19 mouse cellular contexts compared by ENCODE assay signal in genomic region chr4:41293907-41294306, GRCm38 (mm10). TPM values are rescaled to one million over a fixed set of nuclear protein-coding genes. Genes with fewer than 3 reads are reported as not detected.
DNase-seq lines count a peak whose midpoint lies in the region; ATAC-seq and TF ChIP-seq lines count a peak whose summit lies in the region.
"Had no signal": no experiment of that assay in that cellular context is flagged by ENCODE, and none has a peak within 500 bp of the region (broad histone marks: within the 10 kb centered on the region; RNA-seq: fewer than 3 reads in every experiment).

No protein-coding gene starts in this region.

- TF ChIP-seq CTCF in intestine, postnatal 0 days (IDR thresholded peaks at IDR 0.05; ENCODE audit: low read depth), result no peak

- H3K27ac ChIP-seq in forebrain, embryonic 14.5 days (ENCODE audit: low read depth, low read length), result peak overlapping the region; percentile 68; the same call in 1 of the 2 replicates
- H3K27ac ChIP-seq in kidney, embryonic 16.5 days (ENCODE audit: low read length), result no peak overlapping the region
- no peak overlapping the region for H3K27ac ChIP-seq in intestine, postnatal 0 days (ENCODE audit: low read depth, low read length)
- H3K27ac ChIP-seq: hindbrain, embryonic 12.5 days; kidney, postnatal 0 days; limb, embryonic 12.5 days; liver, embryonic 15.5 days; midbrain, embryonic 10.5 days had no signal

- H3K4me2 ChIP-seq in forebrain, embryonic 14.5 days (ENCODE audit: low read length), result no peak overlapping the region
- no peak overlapping the region for H3K4me2 ChIP-seq in kidney, embryonic 16.5 days (replicated peaks; ENCODE audit: low read depth, low read length)
- H3K4me2 ChIP-seq in intestine, postnatal 0 days (replicated peaks; ENCODE audit: low read depth), result no peak overlapping the region
- H3K4me2 ChIP-seq: hindbrain, embryonic 12.5 days; limb, embryonic 12.5 days; liver, embryonic 15.5 days had no signal

- no peak overlapping the region for H3K4me3 ChIP-seq in forebrain, embryonic 14.5 days (ENCODE audit: low read depth, low read length)
- no peak overlapping the region for H3K4me3 ChIP-seq in kidney, embryonic 16.5 days (ENCODE audit: low read length)
- H3K4me3 ChIP-seq in intestine, postnatal 0 days (ENCODE audit: low read depth, low read length), result no peak overlapping the region
- H3K4me3 ChIP-seq: hindbrain, embryonic 12.5 days; limb, embryonic 12.5 days; liver, embryonic 15.5 days; midbrain, embryonic 10.5 days; myocyte had no signal

- 17% methylated on average over 4 of the region's 4 CpGs for WGBS in forebrain, embryonic 14.5 days
- WGBS in kidney, embryonic 16.5 days, result 87% methylated on average over 4 of the region's 4 CpGs
- WGBS in intestine, postnatal 0 days, result 87% methylated on average over 4 of the region's 4 CpGs

- H3K4me1 ChIP-seq in forebrain, embryonic 14.5 days (ENCODE audit: control insufficient read depth, insufficient read depth, low read length), result no peaks in the 10 kb centered on the region
- no peaks in the 10 kb centered on the region for H3K4me1 ChIP-seq in kidney, embryonic 16.5 days (ENCODE audit: insufficient read depth, low read length)
- no peaks in the 10 kb centered on the region for H3K4me1 ChIP-seq in intestine, postnatal 0 days (replicated peaks; ENCODE audit: control insufficient read depth, insufficient read depth, low read length)
- H3K4me1 ChIP-seq: hindbrain, embryonic 12.5 days; limb, embryonic 12.5 days; liver, embryonic 15.5 days; midbrain, embryonic 10.5 days had no signal

- ATAC-seq in forebrain, embryonic 14.5 days, result peak; percentile 90
- ATAC-seq in kidney, embryonic 16.5 days (ENCODE audit: low FRiP score, low TSS enrichment), result no peak
- no peak for ATAC-seq in intestine, postnatal 0 days

- no peaks in the 10 kb centered on the region for H3K9me3 ChIP-seq in forebrain, embryonic 14.5 days (replicated peaks; ENCODE audit: control insufficient read depth, low read length)
- H3K9me3 ChIP-seq in kidney, embryonic 16.5 days (ENCODE audit: low read length), result no peaks in the 10 kb centered on the region
- H3K9me3 ChIP-seq in intestine, postnatal 0 days (ENCODE audit: control insufficient read depth), result no peaks in the 10 kb centered on the region
- H3K9me3 ChIP-seq: hindbrain, embryonic 12.5 days; limb, embryonic 12.5 days; liver, embryonic 15.5 days; midbrain, embryonic 10.5 days had no signal

- no peak overlapping the region for H3K9ac ChIP-seq in forebrain, embryonic 14.5 days (ENCODE audit: low read length)
- H3K9ac ChIP-seq in kidney, embryonic 16.5 days (replicated peaks; ENCODE audit: low read length), result no peak overlapping the region
- no peak overlapping the region for H3K9ac ChIP-seq in intestine, postnatal 0 days (ENCODE audit: low read depth, low read length)
- H3K9ac ChIP-seq: hindbrain, embryonic 12.5 days; limb, embryonic 12.5 days; liver, embryonic 15.5 days had no signal

- H3K27me3 ChIP-seq in forebrain, embryonic 14.5 days (replicated peaks; ENCODE audit: control insufficient read depth, insufficient read depth, low read length), result no peaks in the 10 kb centered on the region
- no peaks in the 10 kb centered on the region for H3K27me3 ChIP-seq in kidney, embryonic 16.5 days (ENCODE audit: insufficient read depth, low read length)
- no peaks in the 10 kb centered on the region for H3K27me3 ChIP-seq in intestine, postnatal 0 days (replicated peaks; ENCODE audit: control insufficient read depth, insufficient read depth, low read length)
- H3K27me3 ChIP-seq: hindbrain, embryonic 12.5 days; limb, embryonic 12.5 days; liver, embryonic 15.5 days had no signal

- peak; percentile 62 for DNase-seq in gastrocnemius, adult 18-20 months (ENCODE audit: low spot score)
- no peak for DNase-seq in gastrocnemius, postnatal 10 days
- peak; percentile 41 for DNase-seq in brain, adult 2 months (ENCODE audit: low read depth, low spot score)
- peak; percentile 95 for DNase-seq in forebrain, embryonic 14.5 days (ENCODE audit: low spot score)
- peak; percentile 37 to 43 for DNase-seq in layer of hippocampus, adult 8-10 months (ENCODE audit: low spot score in 2 of 2)
- no peak for DNase-seq in right cerebral cortex, adult 18-20 months
- DNase-seq: B cell, adult 2 months; heart, adult 18-20 months; lung, postnatal 36 days; right cerebral cortex, postnatal 14 days; thymus, adult 18-20 months had no signal

- H3K36me3 ChIP-seq in forebrain, embryonic 14.5 days (ENCODE audit: control insufficient read depth, insufficient read depth, low read length), result peaks cover 83% of the 10 kb centered on the region
- H3K36me3 ChIP-seq in kidney, embryonic 16.5 days (ENCODE audit: insufficient read depth, low read length), result peaks cover 65% of the 10 kb centered on the region
- peaks cover 82% of the 10 kb centered on the region for H3K36me3 ChIP-seq in intestine, postnatal 0 days (ENCODE audit: control insufficient read depth, insufficient read depth)

RNA-seq across cellular contexts. Expression of gene Ubap2, which starts 19.0 kb away (rescaled TPM):
- total RNA-seq in gastrocnemius, adult 18-20 months (2021), result 10 to 100 TPM; 87.1 to 89.5 TPM
- total RNA-seq in gastrocnemius, postnatal 10 days (2021), result 100 to 1,000 TPM; 110 to 113 TPM
- polyA plus RNA-seq in forebrain, embryonic 14.5 days (2014; fragmentation: Nextera tagmentation; extraction: Ambion mirVana), result 41.7 and 51.2 TPM in 2 replicates
- 10 to 100 TPM; 45.8 to 58.7 (median 50.2) TPM for total RNA-seq in layer of hippocampus, adult 8-10 months (2022)
- polyA plus RNA-seq in kidney, embryonic 16.5 days (2015; fragmentation: Nextera tagmentation; extraction: Ambion mirVana), result 64.5 and 76.4 TPM in 2 replicates
- 15.3 and 17.7 TPM in 2 replicates for polyA plus RNA-seq in intestine, postnatal 0 days (2015; fragmentation: Nextera tagmentation; extraction: Ambion mirVana)

RNA-seq across cellular contexts. Expression of gene Dcaf12, which starts 20.8 kb away (rescaled TPM):
- 10 to 100 TPM; 27.0 to 27.1 TPM for total RNA-seq in gastrocnemius, adult 18-20 months (2021)
- 10 to 100 TPM; 31.8 to 34.1 TPM for total RNA-seq in gastrocnemius, postnatal 10 days (2021)
- 53.4 and 64.7 TPM in 2 replicates for polyA plus RNA-seq in forebrain, embryonic 14.5 days (2014; fragmentation: Nextera tagmentation; extraction: Ambion mirVana)
- total RNA-seq in layer of hippocampus, adult 8-10 months (2022), result 10 to 100 TPM; 35.5 to 42.6 (median 39.6) TPM
- polyA plus RNA-seq in kidney, embryonic 16.5 days (2015; fragmentation: Nextera tagmentation; extraction: Ambion mirVana), result 75.8 and 76.6 TPM in 2 replicates
- 27.0 and 29.1 TPM in 2 replicates for polyA plus RNA-seq in intestine, postnatal 0 days (2015; fragmentation: Nextera tagmentation; extraction: Ambion mirVana)

RNA-seq across cellular contexts. Expression of gene Ubap1, which starts 54.9 kb away (rescaled TPM):
- 10 to 100 TPM; 38.5 to 41.8 TPM for total RNA-seq in gastrocnemius, adult 18-20 months (2021)
- total RNA-seq in gastrocnemius, postnatal 10 days (2021), result 10 to 100 TPM; 39.9 to 43.7 TPM
- polyA plus RNA-seq in forebrain, embryonic 14.5 days (2014; fragmentation: Nextera tagmentation; extraction: Ambion mirVana), result 59.6 and 74.9 TPM in 2 replicates
- 10 to 100 TPM; 42.1 to 48.0 (median 44.9) TPM for total RNA-seq in layer of hippocampus, adult 8-10 months (2022)
- polyA plus RNA-seq in kidney, embryonic 16.5 days (2015; fragmentation: Nextera tagmentation; extraction: Ambion mirVana), result 59.9 and 62.7 TPM in 2 replicates
- 36.3 and 44.7 TPM in 2 replicates for polyA plus RNA-seq in intestine, postnatal 0 days (2015; fragmentation: Nextera tagmentation; extraction: Ambion mirVana)

Comparison
In these comparisons a context has a peak if more than half of its experiments do, and no peak if none do; other contexts are left out.
1. DNase-seq: peak in gastrocnemius, adult 18-20 months (single experiment), brain, adult 2 months (single experiment), forebrain, embryonic 14.5 days (single experiment) and layer of hippocampus, adult 8-10 months (2 of 2); none in gastrocnemius, postnatal 10 days (single experiment) and right cerebral cortex, adult 18-20 months (single experiment).